Comparison of ENCODE assay signal across 22 mouse cellular contexts in genomic region chr1:159730826-159731225, GRCm38 (mm10).
A peak's percentile ranks its signal among the peaks of the same experiment; 100 is the strongest.
DNase-seq lines count a peak whose midpoint lies in the region; ATAC-seq and TF ChIP-seq lines count a peak whose summit lies in the region.
"Had no signal": no experiment of that assay in that cellular context is flagged by ENCODE, and none has a peak within 500 bp of the region (broad histone marks: within the 10 kb centered on the region; RNA-seq: fewer than 3 reads in every experiment).

No protein-coding gene starts in this region.

- 53% methylated on average over 4 of the region's 4 CpGs for WGBS in midbrain, embryonic 11.5 days
- 41% methylated on average over 4 of the region's 4 CpGs for WGBS in midbrain, postnatal 0 days

- no peak overlapping the region for H3K27ac ChIP-seq in midbrain, embryonic 11.5 days (ENCODE audit: low read depth, low read length)
- no peak overlapping the region for H3K27ac ChIP-seq in midbrain, postnatal 0 days (ENCODE audit: low read depth, low read length)
- H3K27ac ChIP-seq: embryonic facial prominence, embryonic 10.5 days; forebrain, embryonic 13.5 days; heart, embryonic 10.5 days; hindbrain, embryonic 13.5 days; hindbrain, postnatal 0 days had no signal

- H3K4me2 ChIP-seq in midbrain, embryonic 11.5 days = no peak overlapping the region
- no peak overlapping the region for H3K4me2 ChIP-seq in midbrain, postnatal 0 days (ENCODE audit: low read depth, low read length, poor library complexity, severe bottlenecking)
- H3K4me2 ChIP-seq: forebrain, embryonic 13.5 days; hindbrain, embryonic 13.5 days had no signal

- no peak overlapping the region for H3K9ac ChIP-seq in midbrain, embryonic 11.5 days (ENCODE audit: low read length)
- no peak overlapping the region for H3K9ac ChIP-seq in midbrain, postnatal 0 days (replicated peaks; ENCODE audit: low read length, poor library complexity, severe bottlenecking)
- H3K9ac ChIP-seq: forebrain, embryonic 13.5 days; hindbrain, embryonic 13.5 days had no signal

- no peaks in the 10 kb centered on the region for H3K36me3 ChIP-seq in midbrain, embryonic 11.5 days (ENCODE audit: control insufficient read depth, insufficient read depth, low read length)
- H3K36me3 ChIP-seq in midbrain, postnatal 0 days (ENCODE audit: insufficient read depth, low read length) = no peaks in the 10 kb centered on the region
- H3K36me3 ChIP-seq: embryonic facial prominence, embryonic 10.5 days; G1E; heart, embryonic 10.5 days; hindbrain, embryonic 13.5 days had no signal

- no peak overlapping the region for H3K4me3 ChIP-seq in midbrain, embryonic 11.5 days (ENCODE audit: low read depth, low read length)
- no peak overlapping the region for H3K4me3 ChIP-seq in midbrain, postnatal 0 days (ENCODE audit: low read depth, low read length)
- H3K4me3 ChIP-seq: embryonic facial prominence, embryonic 10.5 days; forebrain, embryonic 13.5 days; heart, embryonic 10.5 days; hindbrain, embryonic 13.5 days had no signal

- no peak for ATAC-seq in midbrain, embryonic 11.5 days (ENCODE audit: low FRiP score)
- no peak for ATAC-seq in midbrain, postnatal 0 days (ENCODE audit: low FRiP score)
- ATAC-seq in granulocyte monocyte progenitor cell, adult 5-6 weeks (replicated peaks; ENCODE audit: poor library complexity, severe bottlenecking) = 0 out of 2 replicates have a peak, but pooled peaks have one; percentile 10
- ATAC-seq: CD4-positive, CD25-positive, alpha-beta regulatory T cell, adult 4 months; forebrain, embryonic 13.5 days; hindbrain, postnatal 0 days had no signal

- no peaks in the 10 kb centered on the region for H3K9me3 ChIP-seq in midbrain, embryonic 11.5 days (ENCODE audit: control insufficient read depth, low read length)
- no peaks in the 10 kb centered on the region for H3K9me3 ChIP-seq in midbrain, postnatal 0 days (ENCODE audit: low read length)
- H3K9me3 ChIP-seq: embryonic facial prominence, embryonic 10.5 days; forebrain, embryonic 13.5 days; G1E; heart, embryonic 10.5 days; hindbrain, embryonic 13.5 days had no signal

- DNase-seq in adrenal gland, adult (ENCODE audit: inconsistent age in 2 of 2, low spot score in 1 of 2) = peak; percentile 26 to 65
- DNase-seq in adrenal gland, adult 18-20 months (ENCODE audit: low spot score in 2 of 2) = no peak
- peak; percentile 62 for DNase-seq in midbrain, embryonic 11.5 days (ENCODE audit: low spot score, missing footprints)
- no peak for DNase-seq in midbrain, postnatal 0 days (ENCODE audit: low spot score)
- peak; percentile 33 for DNase-seq in adrenal gland, postnatal 14 days
- DNase-seq in spleen, postnatal 4 days (ENCODE audit: low spot score in 2 of 2) = no peak
- no peak for DNase-seq in c-Kit-positive CD71-positive TER-119-positive erythroid progenitor cells, embryonic 14.5 days (ENCODE audit: low spot score)
- DNase-seq: B cell, adult 2 months; cerebellum, adult 11-12 months; cerebellum, adult 9-10 months; cerebellum, postnatal 25 days; gastrocnemius, postnatal 36 days; heart, adult 18-20 months; heart, postnatal 10 days had no signal

- no peaks in the 10 kb centered on the region for H3K27me3 ChIP-seq in midbrain, embryonic 11.5 days (ENCODE audit: control insufficient read depth, insufficient read depth, low read length)
- no peaks in the 10 kb centered on the region for H3K27me3 ChIP-seq in midbrain, postnatal 0 days (ENCODE audit: insufficient read depth, low read length)
- H3K27me3 ChIP-seq: forebrain, embryonic 13.5 days; hindbrain, embryonic 13.5 days had no signal

- no peak for TF ChIP-seq CTCF in midbrain, postnatal 0 days (IDR thresholded peaks at IDR 0.05)

- H3K4me1 ChIP-seq in midbrain, embryonic 11.5 days (ENCODE audit: control insufficient read depth, insufficient read depth, low read length) = 0 out of 2 replicates have a peak, but pooled peaks cover 3% of the 10 kb centered on the region
- H3K4me1 ChIP-seq in midbrain, postnatal 0 days (ENCODE audit: insufficient read depth, low read length) = no peaks in the 10 kb centered on the region; the same call in 1 of the 2 replicates
- H3K4me1 ChIP-seq: embryonic facial prominence, embryonic 10.5 days; forebrain, embryonic 13.5 days; heart, embryonic 10.5 days; hindbrain, embryonic 13.5 days had no signal

Comparison
In these comparisons a context has a peak if more than half of its experiments do, and no peak if none do; other contexts are left out.
1. DNase-seq: peak in adrenal gland, adult (2 of 2), midbrain, embryonic 11.5 days (single experiment) and adrenal gland, postnatal 14 days (single experiment); none in adrenal gland, adult 18-20 months (0 of 2), midbrain, postnatal 0 days (single experiment), spleen, postnatal 4 days (0 of 2) and c-Kit-positive CD71-positive TER-119-positive erythroid progenitor cells, embryonic 14.5 days (single experiment).